Mouse (Mus musculus) CD4-positive, CD25-positive, alpha-beta regulatory T cell, adult 2 months (primary cell): Measurements from ENCODE around the gene Cfap52.

Source experiments
- DNase-seq: peaks from one replicate; pipeline ENCODE4 v3.0.0-alpha.2; 2012; ENCODE audit warnings: low read depth, low spot score

Cfap52 gene

DNA sequence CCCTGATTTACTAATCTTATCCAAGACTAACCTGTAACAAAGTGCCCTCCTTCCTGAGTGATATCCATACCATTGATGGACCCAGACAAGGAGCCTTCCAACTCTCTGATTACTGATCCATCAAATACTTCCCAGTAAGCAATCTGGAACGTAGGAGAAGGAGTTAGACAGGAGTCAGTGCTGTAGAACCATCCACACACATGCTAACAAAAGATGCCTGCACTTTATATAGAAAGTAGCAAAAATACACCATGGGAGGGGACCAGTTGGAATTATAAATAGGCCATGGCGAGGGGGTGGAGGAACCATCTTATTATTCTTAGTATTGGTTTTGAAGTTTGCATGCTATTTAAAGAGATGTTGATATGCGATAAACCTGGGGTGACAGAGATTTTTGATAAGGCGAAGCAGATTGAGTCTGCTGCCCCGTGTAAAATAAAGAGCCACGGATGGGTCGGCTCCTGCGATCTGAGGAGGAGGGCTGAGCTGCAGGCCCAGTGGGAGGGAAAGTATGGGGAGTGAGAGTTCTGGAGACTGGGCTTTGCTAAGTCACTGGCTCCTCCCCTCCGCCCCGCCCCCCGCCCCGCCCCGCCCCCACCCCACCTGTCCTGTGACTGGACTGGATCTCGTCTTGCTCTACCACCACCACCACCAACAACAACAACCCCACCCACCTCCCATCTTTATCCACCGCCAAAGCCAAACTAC lies 38.9 kb downstream of the Cfap52 start:
- DNase-seq = no peak

DNA sequence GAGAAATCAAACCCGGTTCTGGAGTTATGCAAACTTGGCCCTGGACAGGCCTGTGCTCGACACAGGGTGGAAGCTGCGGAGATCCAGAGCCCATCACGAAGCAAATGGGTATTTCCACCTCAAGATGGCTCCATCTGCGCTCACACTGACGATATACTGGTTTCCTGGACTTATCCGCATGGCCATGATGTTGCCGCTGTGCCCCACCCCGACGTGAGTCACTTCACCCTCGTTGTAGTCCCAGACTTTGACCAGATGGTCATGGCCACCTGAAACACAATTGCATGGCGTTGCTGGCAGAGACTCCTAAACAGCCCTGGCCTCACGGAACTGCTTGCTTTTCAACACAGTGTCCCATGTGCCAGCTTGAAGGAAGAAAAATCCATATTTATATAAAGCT lies 40.5 kb downstream of the Cfap52 start:
- no peak for DNase-seq

DNA sequence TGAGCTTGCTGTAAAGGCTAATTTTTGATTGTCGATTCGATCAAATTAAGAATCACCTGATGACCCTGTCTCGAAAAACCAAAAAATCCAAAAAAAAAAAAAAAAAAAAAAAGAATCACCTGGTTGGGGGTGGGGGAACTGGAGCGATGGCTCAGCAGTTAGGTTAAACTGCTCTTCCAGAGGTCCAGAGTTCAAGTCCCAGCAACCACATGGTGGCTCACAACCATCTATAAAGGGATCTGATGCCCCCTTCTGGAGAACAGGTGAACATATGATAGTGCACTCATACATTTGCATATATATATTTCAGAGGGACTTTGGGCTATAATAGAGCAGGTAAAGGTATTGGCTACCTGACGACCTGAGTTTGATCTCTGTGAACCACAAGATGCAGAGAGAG lies 41.7 kb downstream of the Cfap52 start:
- no peak for DNase-seq

DNA sequence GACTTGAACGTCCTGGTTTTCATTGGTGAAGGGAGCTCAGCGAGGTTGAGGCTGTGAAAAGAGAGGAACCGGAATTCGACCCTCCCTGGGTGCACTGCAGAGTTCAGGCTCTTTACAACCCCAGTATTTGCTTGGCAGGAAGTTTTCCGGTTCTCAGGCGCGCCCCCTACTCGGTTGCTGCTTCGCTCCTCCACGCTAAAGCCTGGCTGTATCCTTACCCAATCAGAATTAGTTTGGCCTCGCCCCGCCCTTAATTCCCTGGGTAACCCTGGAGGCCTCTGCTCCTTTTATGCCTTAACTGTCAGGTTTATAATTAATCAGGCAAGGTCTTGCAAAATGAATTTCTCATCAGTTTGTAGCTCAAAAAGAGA lies 42.7 kb downstream of the Cfap52 start:
- peak; percentile 40 for DNase-seq

DNA sequence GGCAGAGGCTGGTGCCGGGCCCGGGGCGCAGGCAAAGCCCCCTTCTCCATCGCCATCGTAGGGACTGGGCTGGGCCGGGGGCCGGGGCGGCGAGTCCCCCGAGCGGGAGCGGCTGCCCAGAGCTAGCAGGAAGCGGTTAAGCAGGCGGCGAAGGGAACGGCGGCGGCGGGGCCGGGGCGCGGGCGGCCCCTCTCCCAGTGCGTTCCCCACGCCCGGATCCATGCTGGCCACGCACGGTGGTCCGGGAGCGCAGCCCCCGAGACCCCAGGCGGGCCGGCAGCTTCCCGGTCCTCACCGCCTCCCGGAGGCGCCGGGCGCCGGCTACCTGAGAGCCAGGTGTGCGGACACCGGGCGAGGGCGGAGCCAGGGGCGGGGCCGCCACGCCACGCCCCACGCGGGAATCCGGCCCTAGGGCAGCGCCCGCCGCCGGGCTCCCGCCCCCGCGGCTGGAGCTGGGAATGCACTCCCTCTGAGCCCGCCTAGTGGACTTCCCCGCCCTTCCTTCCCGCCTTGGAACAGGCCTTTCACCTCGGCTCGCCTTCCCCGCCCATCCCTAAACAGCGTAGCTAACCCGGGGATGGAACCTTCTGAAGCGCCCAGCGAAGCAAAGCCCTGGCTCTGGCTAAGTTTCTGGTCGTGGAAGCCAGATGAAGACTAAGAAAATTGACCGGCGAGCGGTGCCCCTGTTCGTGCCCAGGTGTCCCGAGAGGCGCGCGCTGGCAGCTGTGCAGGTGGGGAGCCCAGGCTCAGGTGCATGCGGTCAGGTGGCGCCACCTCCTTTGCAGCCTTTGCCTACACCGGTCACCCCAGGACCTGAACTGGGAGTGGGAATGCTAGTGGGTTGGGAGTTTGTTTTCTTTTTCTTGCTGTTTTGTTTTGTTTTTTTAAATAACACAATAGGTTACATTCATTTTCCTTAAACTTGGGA lies 43.4 kb downstream of the Cfap52 start, which contains the start of gene Usp43:
Gene Usp43, minus strand, starts transcription at position 327 of the 928 bp plus-strand sequence.
- DNase-seq = peak; percentile 5

DNA sequence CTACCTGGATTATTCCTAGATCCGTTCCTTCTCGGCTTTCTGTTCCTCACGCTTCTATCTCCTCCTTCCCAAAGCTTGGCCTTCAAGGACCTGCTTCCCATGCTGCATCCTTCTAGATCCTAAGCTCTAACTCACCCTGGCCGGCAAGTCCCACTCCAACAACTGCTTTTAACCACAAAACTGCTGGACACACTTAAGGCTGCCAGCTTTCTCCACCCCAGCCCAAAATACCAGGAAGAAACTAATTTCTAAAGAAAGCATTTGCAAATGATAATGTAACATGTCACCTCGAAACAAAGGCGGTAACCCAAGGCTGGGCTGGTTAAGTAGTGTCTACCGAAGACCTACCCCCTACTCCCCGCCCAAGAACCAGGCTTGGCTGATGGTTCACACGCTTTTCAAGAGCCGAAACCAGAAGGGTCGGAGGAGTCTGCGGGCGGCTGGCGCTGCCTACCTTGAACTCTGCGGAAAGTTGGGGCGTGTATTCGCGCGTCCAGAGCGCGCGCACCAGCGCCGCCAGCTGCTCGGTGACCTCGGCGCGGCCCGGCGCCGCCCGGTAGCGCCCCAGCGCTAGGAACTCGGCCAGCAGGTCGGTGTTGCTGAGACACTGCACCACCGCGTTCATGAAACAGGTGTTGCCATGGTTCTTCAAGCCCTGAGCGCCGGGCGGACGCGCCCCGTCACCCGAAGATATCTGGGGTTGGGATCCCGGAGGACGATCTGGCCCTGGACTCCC lies 44.2 kb downstream of the Cfap52 start:
- peak; percentile 7 for DNase-seq

DNA sequence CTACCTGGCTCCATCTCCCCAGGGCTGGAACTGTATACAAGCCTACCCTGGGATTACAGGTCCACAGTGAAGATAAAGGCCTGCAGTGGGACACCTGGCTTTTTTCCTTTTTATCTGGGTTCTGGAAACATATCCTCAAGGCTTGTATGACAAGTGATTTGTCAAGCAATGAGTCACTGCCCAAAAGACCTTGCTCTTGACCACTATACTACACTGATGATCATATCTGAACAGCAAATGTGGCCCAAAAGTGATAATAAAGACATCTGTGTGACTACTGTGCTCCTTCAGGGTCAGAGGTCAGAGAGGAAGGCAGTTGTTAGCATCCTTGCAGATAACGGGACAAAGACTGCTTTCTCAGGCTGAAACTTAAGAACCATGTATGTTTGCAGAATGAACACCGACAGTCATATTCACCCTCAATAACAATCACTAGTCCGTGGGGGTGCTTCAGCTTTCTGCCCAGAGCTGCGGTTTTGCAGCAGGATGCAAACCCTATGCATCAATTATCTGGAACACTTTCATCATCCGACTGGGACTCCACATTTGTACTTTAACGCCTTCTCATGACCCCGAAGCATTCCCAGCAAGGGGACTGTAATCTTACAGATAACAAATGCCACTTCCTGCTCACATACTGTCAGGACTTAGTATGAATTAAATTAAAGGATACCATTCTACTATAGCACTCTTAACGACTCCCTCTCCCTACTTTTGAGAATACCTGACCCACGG lies 45.1 kb downstream of the Cfap52 start:
- DNase-seq = no peak

DNA sequence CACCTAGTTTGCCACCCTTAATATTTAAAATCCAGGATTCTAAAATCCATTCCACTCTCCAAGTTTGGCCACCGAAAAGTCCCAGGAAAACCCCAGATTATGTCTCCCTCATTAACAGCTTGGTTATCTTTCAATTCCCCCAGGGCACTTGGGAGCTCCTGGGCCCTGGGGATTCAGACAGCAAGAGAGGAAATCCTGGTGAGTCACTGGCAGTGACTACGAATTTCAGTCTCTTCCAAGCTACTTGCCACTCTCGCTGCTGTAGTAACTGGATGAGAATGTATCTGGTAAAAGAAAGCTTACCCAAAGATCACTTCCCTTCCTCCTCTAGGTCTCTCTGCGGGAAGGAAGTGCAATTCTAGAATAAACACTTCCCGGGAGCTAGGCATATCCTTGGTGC lies 45.9 kb downstream of the Cfap52 start:
- no peak for DNase-seq

DNA sequence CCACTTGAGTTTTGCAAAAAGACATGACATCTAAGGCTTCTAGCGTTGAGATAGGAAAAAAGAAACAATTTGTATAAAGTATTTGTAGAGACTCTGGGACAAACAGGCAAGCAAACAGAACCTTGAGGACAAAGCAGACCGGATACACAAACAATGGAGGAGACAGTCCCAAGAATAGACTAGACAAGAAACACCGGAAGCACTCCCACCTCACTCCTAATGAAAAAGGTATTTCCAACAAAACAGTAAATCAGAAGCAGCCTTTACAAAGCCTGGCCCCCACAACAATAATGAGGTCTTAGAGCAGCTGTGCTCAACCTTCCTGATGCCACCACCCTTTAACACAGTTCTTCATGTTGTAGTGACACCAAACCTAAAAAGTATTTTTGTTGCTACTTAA lies 48.3 kb downstream of the Cfap52 start:
- DNase-seq = no peak

DNA sequence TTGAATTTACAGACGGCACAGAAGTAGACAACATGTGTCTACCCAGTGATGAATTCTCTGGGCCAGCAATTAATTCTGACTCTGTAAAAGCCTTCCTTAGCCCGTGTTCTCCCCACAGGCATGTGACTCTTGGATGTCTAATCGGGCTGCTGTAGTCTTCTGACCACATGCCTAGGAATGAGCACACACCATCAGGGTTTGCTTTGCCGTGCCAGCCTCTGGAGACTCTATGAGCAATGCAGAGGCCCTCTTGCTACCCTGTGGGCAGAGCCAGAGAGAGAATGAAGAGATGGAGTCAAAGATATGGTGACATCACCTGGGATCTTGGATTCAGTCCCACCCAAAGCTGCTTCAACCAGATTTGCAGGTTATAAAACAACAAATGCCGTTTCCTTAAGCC lies 54.4 kb downstream of the Cfap52 start:
- no peak for DNase-seq

DNA sequence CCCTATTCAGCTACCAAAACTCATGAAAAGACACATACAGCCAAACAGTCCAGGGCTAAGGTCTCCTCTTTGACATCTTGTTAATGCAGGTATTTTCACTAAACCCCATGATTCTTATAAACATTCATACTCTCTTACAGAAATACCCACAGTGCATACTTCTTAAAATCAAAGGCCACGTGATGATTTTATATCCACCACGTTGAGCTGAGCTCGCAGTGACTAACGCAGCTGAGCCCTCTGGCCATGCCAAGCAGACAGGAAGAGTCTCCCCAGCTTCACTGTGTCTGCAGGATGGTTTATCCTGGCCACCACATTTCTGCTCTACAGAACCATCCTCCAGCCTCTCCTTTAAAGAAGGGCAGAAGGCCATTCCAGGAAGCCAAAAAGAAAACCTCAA lies 61.7 kb downstream of the Cfap52 start:
- no peak for DNase-seq

DNA sequence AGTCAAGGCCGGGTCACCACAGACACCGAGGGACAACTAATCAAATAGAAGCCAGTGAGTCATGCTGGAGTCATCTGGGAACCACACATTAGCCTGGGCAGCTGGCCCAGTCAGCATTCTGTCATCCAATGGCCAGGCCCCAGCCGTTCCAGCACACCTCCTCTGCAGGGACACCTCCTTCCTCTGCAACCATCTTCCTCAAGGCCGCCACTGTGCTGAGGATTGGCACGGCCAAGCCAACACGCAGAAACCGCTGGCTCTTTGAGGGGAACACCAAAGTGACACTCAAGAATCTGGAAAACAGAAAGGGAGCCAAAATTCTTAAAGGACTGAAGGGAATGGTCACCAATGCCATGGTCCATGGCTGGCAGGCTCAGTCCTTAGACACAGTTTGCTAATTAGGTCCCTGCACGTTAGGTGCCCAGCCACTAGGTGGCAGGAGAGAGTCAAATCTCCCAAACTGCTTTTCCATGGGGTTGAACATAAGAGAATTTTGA lies 68.3 kb downstream of the Cfap52 start:
- DNase-seq = peak; percentile 69

DNA sequence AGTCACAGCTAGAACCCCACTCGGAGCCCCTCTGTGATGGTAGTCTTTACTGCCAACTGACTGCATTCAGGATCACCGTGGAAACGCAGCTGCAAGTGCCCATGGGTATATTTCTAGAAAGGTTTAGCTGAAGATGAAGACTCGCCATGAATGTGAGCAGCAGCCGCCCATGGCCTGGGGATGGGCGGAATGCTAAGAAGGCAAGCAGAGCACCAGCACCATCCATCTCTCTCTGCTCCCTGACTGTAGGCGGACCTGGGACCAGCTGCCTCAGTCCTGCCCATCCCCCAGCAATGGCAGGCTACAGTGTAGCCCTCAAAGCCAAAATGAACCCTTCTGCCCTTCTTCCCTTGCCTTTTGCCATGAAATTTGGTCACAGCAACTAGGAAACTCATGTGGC lies 69.8 kb downstream of the Cfap52 start:
- no peak for DNase-seq

DNA sequence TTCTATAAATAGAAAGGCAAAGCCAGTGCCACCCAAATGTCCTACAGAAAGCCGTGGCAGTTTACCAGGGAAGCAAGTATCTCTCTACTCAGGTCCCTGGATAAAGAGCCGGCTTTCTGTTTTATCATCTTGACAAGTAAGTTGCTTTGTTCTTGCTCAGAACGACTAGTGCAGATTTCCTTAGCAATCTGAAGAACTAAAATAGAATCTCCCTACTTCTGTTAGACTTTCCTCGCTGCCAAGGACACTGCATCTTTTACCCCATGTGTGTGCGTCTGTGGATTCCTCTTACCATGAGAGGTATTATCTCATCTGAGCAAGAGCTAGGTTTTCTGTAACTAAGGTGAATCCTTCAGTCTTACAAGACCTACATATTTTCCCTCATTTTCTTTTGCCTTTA lies 76.9 kb downstream of the Cfap52 start:
- DNase-seq = no peak

DNA sequence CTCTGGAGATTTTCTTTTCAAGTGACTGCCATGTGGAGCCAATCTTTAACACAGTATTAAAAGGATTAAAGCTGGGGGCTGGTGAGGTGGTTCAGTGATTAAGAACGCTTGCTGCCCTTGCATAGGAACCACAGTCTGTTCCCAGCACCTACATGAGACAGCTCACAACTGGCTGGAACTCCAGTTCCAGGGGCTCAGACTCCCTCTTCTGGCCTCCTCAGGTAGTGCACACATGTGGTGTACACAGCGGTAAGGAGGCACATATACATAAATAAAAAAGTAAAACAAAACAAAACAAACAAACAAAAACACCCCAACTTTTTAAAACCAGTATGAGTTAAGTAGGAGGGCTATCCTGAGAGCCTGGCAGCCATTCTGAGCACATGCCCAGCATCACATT lies 79.5 kb downstream of the Cfap52 start:
- no peak for DNase-seq
